Mouse (Mus musculus): ENCODE results near the gene Tango2.
"Not testable (repeated sequence)": the region's sequence is repeated elsewhere in the genome, so short reads cannot be mapped to it uniquely, and the experiment has no call there.

The Tango2 gene

GRCm38 (mm10) chr16:18342650-18343570 is 5.0 kb downstream of the Tango2 start:
- peak in 1 of 2 experiments; percentile 16 for DNase-seq

GRCm38 (mm10) chr16:18342076-18342475 is 5.8 kb downstream of the Tango2 start:
- no peak for DNase-seq

GRCm38 (mm10) chr16:18341605-18342004 is 6.3 kb downstream of the Tango2 start:
- DNase-seq, result no peak

- DNase-seq, result no peak
These were observed 8.0 kb downstream of the Tango2 start for GRCm38 (mm10) chr16:18339866-18340265.

GRCm38 (mm10) chr16:18337261-18337660 is 10.6 kb downstream of the Tango2 start:
- no peak for DNase-seq

GRCm38 (mm10) chr16:18335981-18336380 is 11.9 kb downstream of the Tango2 start:
- DNase-seq, result no peak

GRCm38 (mm10) chr16:18333976-18334375 is 13.9 kb downstream of the Tango2 start:
- DNase-seq, result peak in 1 of 2 experiments; percentile 10

GRCm38 (mm10) chr16:18328524-18328923 is 19.4 kb downstream of the Tango2 start:
- DNase-seq, result no peak

GRCm38 (mm10) chr16:18327936-18328335 is 20.0 kb downstream of the Tango2 start:
- no peak for DNase-seq

GRCm38 (mm10) chr16:18325741-18326140 is 22.2 kb downstream of the Tango2 start:
- DNase-seq, result no peak

GRCm38 (mm10) chr16:18324031-18324430 is 23.9 kb downstream of the Tango2 start:
- DNase-seq, result no peak

GRCm38 (mm10) chr16:18323460-18323859 is 24.4 kb downstream of the Tango2 start:
- DNase-seq, result no peak

- no peak for DNase-seq
These were observed 26.5 kb downstream of the Tango2 start for GRCm38 (mm10) chr16:18321443-18321842.

- no peak for DNase-seq
These were observed 28.9 kb downstream of the Tango2 start for GRCm38 (mm10) chr16:18318992-18319391.

GRCm38 (mm10) chr16:18308159-18308558 is 39.7 kb downstream of the Tango2 start:
- no peak for DNase-seq

- not testable (repeated sequence) for DNase-seq
These were observed 58.3 kb downstream of the Tango2 start for GRCm38 (mm10) chr16:18289614-18290013.

GRCm38 (mm10) chr16:18289067-18289588 is 58.8 kb downstream of the Tango2 start, which contains the start of gene Dgcr8:
Gene Dgcr8 (minus strand): TSS chr16:18289246.
- DNase-seq, result peak; percentile 97 to 99

GRCm38 (mm10) chr16:18288581-18289061 is 59.3 kb downstream of the Tango2 start:
- peak; percentile 82 to 91 for DNase-seq

- DNase-seq, result peak; percentile 10 to 34
These were observed 59.7 kb downstream of the Tango2 start for GRCm38 (mm10) chr16:18288166-18288565.

GRCm38 (mm10) chr16:18275166-18275565 is 72.7 kb downstream of the Tango2 start:
- no peak for DNase-seq

GRCm38 (mm10) chr16:18268182-18268581 is 79.7 kb downstream of the Tango2 start:
- no peak for DNase-seq

- DNase-seq, result no peak
These were observed 82.9 kb downstream of the Tango2 start for GRCm38 (mm10) chr16:18265024-18265423.

GRCm38 (mm10) chr16:18258221-18258620 is 89.7 kb downstream of the Tango2 start, which contains the start of gene Gm49776:
Gene Gm49776 (minus strand): TSS chr16:18258321.
- DNase-seq, result no peak

GRCm38 (mm10) chr16:18253866-18254265 is 94.0 kb downstream of the Tango2 start:
- DNase-seq, result no peak
